Mouse (Mus musculus) lung, postnatal 10 days (tissue): ENCODE results near the gene Hoxb3.

Experiments
- DNase-seq: peaks from one replicate; pipeline ENCODE4 v3.0.0; 2021

The Hoxb3 gene

DNA sequence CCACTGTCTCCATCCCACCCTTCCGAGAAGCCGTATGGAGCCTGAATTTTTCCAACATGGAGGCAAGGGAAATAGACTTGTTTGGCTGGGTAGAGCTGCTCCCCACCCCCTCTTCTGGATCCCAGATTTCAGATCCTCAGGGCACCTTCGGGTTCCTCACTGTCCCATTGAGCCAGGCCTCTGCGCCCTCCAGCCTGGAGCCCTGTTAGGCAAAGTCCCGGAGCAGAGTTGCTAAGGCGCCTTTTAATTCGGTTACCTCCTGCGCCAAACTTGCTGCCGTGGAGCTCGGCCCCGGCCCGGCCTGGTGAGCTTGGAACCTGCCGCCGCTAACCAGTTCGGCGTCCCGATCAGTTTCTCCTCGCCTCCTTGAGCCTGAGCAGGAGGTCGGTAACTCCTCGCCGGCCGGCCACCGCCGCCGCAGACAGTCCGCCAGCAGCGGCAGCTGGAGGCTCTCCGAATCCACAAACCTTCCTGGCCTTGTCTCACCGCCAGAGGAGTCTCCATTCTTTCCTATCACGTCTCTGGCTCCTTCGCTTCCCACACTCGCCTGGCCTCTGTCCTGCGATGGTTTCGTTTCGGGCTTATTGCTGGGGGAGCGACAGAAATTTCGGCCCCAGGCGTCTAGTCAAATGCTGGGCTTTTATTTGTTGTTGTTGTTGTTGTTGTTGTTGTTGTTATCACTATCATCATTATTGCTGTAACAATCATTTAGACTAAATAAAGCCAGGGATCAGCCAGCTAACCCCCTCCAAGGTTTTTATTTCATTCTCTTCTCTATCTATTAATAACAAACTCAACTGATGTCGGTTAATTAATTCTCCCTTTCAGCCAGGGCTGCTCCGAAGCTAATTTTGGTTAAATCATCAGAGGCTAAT lies 18.8 kb downstream of the Hoxb3 start:
- peak; percentile 73 for DNase-seq

- no peak for DNase-seq
Measured at GRCm38 (mm10) chr11:96342576-96342930, 19.4 kb downstream of the Hoxb3 start.

DNA sequence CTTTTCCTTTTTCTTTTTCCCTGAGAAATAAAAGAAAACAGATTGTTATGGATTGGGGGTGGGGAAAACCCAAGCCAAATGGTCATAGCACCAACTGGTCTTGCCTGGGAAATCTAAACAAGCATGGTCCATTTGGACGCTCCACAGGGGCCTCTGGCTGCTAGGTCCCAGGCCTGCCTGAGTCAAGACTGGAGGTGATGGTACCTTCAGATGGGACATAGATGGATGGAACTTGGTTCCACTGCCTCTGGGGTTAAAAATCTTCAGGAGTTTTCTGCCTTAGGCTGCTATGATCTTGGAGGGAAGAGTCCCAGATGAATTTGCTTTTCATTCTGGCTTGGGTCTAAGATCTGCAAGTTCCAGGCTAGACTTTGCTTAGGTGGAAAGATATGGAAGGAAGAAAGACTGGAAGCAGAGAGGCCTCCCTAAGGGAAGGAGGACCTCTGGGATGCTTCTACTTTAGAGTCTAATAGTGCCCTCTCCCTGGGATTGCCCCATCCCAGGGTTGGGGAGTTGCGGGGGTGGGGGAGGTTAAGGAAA lies 20.1 kb downstream of the Hoxb3 start:
- peak; percentile 39 for DNase-seq

GRCm38 (mm10) chr11:96344061-96344877 lies 21.1 kb downstream of the Hoxb3 start:
- peak; percentile 42 for DNase-seq

GRCm38 (mm10) chr11:96344878-96345159 lies 21.7 kb downstream of the Hoxb3 start:
- DNase-seq: no peak

- DNase-seq: peak; percentile 45
Measured at GRCm38 (mm10) chr11:96345220-96345892, 22.2 kb downstream of the Hoxb3 start.

DNA sequence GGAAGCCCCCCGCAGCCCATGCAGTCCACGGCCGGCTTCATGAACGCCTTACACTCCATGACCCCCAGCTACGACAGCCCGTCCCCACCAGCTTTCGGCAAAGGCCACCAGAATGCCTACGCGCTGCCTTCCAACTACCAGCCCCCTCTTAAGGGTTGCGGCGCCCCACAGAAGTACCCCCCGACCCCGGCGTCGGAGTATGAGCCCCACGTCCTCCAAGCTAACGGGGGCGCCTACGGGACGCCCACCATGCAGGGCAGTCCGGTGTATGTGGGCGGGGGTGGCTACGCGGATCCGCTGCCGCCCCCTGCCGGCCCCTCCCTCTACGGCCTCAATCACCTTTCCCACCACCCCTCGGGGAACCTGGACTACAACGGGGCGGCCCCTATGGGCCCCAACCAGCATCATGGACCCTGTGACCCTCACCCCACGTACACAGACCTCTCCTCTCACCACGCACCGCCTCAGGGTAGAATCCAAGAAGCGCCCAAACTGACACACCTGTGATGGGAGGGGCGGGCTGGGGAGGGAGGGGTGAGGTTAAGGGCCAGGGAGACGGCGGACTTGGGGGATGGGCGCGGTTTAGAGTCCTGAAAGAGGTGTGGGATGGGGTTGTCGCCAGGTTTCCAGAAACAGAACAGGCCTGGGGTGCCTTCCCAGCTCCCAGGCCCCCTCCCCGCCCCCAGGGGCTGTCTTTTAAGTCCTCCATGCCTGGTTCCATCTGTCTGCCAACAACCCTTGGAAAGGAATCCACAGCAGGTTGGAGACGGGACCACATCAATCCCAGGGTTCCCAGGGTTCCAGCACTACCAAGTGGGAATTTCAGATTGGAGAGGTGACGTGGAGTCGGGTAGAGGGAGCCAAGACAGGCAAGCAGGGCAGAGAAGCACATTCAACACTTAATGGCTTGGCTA lies 23.0 kb downstream of the Hoxb3 start:
- DNase-seq: peak; percentile 48

DNA sequence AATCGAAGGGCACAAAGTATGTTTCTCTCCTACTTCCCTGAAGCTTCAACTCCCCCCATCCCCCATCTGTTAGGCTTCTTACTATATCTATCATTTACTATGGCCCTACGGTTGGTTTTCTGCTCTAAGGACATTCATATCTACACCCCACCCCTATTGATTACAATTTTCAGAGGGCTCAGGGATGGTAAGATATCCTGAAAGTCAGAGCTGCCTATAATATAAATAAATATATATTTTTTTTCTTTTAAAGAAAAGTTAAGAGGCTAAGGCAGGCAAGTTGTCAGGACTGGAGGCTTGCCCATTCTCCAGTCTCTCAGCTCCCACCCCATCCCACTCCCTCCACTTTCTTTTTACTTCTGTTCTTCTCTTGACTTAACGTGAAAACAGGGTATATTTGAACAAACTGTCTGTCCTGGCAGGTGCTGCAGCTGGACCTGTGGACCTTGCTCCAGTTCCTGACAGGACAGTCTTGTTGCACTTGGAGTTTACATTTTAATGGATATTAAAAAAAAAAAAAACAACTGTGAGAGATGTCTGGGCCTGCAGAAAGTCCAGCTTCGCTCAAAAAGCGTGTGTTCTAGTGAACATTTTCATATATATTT lies 23.9 kb downstream of the Hoxb3 start:
- DNase-seq: no peak

DNA sequence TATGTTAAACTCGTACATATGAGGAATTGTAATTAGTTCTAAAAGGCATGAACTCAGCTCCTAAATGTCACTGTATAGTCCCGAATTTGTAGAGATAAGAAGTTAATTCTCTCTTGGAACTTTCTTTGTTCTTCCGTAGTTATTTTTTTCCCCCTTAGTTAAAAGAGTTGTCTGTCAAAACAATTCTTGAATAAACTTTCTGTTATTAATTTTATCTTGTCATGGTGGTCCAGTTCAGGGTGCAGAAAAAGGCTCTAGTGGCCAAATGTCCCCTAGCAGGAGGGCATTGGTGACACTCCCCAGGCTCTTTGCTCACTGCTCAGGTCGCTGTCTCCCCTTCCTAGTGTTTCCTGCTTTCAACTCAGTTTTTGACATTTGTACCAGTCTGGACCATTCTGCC lies 24.6 kb downstream of the Hoxb3 start:
- peak; percentile 35 for DNase-seq

- DNase-seq: peak; percentile 77
Measured at GRCm38 (mm10) chr11:96348141-96348928, 25.2 kb downstream of the Hoxb3 start.

- DNase-seq: no peak
Measured at GRCm38 (mm10) chr11:96348988-96349387, 25.9 kb downstream of the Hoxb3 start.

DNA sequence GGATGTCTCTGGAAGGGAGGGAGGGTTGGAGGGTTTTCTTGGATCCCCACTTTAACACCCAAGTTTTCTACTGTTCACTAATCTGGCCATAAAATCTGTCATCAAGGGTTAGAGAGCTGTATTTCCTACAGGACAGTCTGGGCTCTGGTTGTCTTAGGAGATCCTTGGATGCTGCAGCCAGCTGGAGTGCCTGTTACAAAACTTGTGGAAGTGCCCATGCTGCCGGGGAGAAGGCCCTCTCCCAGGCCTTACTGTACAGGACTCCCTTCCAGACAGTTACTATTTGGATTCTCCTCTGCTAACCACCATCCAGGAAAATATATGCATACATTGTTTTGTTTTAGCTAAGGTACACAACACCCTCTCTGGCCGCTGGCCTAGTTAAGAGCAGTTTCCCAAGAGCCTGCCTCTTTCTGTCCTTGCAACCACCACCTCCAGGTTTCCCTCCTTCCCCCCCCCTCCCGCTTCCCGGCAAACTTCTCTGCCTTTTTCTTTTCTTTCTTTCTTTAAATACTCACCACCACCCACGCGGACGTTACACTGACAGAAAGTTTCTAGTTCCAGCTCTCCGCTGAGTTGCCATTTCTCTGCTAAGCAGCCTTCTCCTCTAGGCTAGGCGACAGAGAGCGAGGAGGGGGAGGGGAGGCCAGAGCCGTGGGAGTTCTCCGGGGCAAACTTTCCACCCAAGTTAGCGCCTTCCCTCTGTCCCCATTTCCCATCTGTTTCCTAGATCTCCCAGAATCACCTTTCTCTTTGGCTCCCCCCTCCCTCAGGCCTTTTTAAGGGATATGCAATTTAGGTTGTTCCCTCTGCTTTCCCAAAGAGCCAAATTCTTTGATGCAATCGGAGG lies 26.6 kb downstream of the Hoxb3 start:
- peak; percentile 65 for DNase-seq

GRCm38 (mm10) chr11:96350341-96350624 lies 27.2 kb downstream of the Hoxb3 start, which contains the start of gene Hoxb2:
Gene Hoxb2 (plus strand): TSS chr11:96350525.
- no peak for DNase-seq

GRCm38 (mm10) chr11:96350791-96351190 lies 27.7 kb downstream of the Hoxb3 start:
- DNase-seq: no peak

DNA sequence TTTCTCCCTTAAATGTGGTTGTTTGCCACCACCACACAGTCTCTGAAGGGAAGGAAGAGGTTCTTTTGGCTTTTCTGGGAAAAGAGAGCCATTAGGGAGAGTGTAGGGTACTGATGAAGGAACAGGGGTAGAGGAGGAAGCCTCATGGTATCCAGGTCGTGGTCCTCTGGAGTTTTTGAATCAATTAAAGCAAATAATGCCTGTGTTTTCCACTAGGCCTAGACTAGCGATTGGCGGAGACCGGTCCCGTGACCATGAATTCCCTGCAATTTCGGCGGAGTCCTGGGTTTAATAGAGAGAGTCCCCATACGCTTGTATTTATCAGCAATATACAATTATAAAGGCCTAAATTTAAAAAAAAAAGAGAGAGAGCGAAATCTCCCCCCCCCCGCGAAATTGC lies 28.2 kb downstream of the Hoxb3 start:
- peak; percentile 47 for DNase-seq

GRCm38 (mm10) chr11:96351831-96352230 lies 28.7 kb downstream of the Hoxb3 start:
- DNase-seq: peak; percentile 88

DNA sequence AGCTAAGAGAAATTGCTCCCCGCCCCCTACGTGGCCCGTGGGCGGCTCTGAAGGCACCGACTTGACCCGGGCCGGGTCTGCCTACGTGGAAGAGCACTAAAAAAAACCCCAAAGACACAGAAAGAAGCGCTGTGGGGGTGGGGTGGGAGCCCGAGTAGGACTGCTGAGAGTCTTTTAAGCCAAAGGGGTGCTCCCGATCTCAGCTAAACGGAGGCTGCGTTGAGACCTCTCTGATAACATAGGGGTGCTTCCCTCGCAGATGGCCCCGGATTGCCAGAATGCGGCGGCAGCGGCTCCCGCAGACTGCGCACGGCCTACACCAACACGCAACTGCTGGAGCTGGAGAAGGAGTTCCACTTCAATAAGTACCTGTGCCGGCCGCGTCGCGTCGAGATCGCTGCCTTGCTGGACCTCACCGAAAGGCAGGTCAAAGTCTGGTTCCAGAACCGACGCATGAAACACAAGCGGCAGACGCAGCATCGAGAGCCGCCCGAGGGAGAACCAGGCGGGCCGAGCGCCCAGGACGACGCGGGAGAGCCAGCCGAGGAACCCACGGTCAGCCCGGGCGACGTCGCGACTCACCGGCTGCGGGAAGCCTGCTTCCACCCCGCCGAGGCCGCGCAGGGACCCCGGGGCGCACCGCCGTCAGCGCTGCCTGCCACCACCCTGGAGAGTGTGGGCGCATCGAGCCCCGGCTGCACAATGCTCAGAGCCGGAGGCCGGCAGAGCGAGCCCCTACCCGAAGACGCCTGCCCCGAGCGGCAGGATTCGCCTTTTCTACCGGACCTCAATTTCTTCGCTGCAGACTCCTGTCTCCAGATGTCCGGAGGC lies 29.8 kb downstream of the Hoxb3 start:
- DNase-seq: peak; percentile 65

DNA sequence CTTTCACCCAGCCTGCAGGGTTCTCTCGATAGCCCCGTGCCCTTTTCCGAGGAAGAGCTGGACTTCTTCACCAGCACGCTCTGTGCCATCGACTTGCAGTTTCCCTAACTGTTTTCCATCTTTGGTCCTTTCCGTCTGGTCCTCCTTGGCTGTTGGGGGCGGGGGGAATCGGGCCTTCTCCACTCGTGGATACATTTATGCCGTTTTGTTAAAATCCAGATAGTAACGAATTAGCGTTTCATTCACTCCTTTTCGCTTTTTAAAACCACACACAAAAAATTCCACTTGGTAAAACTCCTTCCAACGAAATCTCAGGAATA lies 30.4 kb downstream of the Hoxb3 start:
- peak; percentile 36 for DNase-seq

DNA sequence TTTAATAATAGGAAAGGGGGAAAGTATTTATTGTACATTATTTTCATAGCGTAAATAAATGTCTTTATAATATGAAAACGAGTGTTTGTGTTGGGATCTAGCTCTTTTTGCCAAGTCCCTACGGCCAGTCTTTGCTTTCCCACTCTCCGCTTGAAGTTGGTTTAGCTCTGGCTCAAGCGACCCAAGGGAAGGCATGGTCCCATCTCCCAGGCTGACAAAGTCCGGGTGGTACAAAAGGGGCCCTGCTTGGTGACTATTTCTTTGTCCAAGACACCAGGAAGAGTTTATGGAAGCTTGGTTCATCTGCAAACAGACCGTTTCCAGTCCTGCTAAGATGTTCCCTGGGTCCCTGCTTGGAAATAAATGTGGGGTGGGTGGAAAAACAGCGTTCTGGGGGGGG lies 30.8 kb downstream of the Hoxb3 start:
- DNase-seq: peak; percentile 23
